Mouse (Mus musculus) retina, postnatal 7 days (tissue): ENCODE measurements around the gene Tsr2.

ENCODE experiments used
- DNase-seq: peaks from one replicate; pipeline ENCODE4 v3.0.0-alpha.2; 2012; ENCODE audit warnings: low read depth, low spot score

Tsr2 gene

GRCm38 (mm10) chrX:151096171-151097058 is at the start of gene Tsr2:
Gene Tsr2 (minus strand): TSS chrX:151096543.
- peak; percentile 56 for DNase-seq

GRCm38 (mm10) chrX:151132785-151133184 is 36.4 kb upstream of the Tsr2 start:
- no peak for DNase-seq

- DNase-seq, result no peak
Observed at GRCm38 (mm10) chrX:151130493-151130892, 34.1 kb upstream of the Tsr2 start.

GRCm38 (mm10) chrX:151123933-151124332 is 27.6 kb upstream of the Tsr2 start:
- DNase-seq, result no peak

GRCm38 (mm10) chrX:151117432-151117831 is 21.1 kb upstream of the Tsr2 start:
- DNase-seq, result no peak

- DNase-seq, result no peak
Observed at GRCm38 (mm10) chrX:151116795-151117194, 20.5 kb upstream of the Tsr2 start.

GRCm38 (mm10) chrX:151107301-151108067 is 11.1 kb upstream of the Tsr2 start:
- no peak for DNase-seq

- DNase-seq, result no peak
Observed at GRCm38 (mm10) chrX:151087418-151087817, 8.9 kb downstream of the Tsr2 start.

GRCm38 (mm10) chrX:151085599-151085998 is 10.7 kb downstream of the Tsr2 start:
- no peak for DNase-seq

- no peak for DNase-seq
Observed at GRCm38 (mm10) chrX:151076941-151077485, 19.3 kb downstream of the Tsr2 start.

GRCm38 (mm10) chrX:151076007-151076406 is 20.3 kb downstream of the Tsr2 start:
- DNase-seq, result no peak

- DNase-seq, result no peak
Observed at GRCm38 (mm10) chrX:151067876-151068275, 28.5 kb downstream of the Tsr2 start.

GRCm38 (mm10) chrX:151066071-151066666 is 30.2 kb downstream of the Tsr2 start:
- no peak for DNase-seq

GRCm38 (mm10) chrX:151061615-151062299 is 34.6 kb downstream of the Tsr2 start:
- no peak for DNase-seq

GRCm38 (mm10) chrX:151059346-151059745 is 37.0 kb downstream of the Tsr2 start:
- no peak for DNase-seq

GRCm38 (mm10) chrX:151055559-151055958 is 40.8 kb downstream of the Tsr2 start:
- no peak for DNase-seq

- DNase-seq, result no peak
Observed at GRCm38 (mm10) chrX:151054489-151054888, 41.9 kb downstream of the Tsr2 start.

- DNase-seq, result no peak
Observed at GRCm38 (mm10) chrX:151050337-151050736, 46.0 kb downstream of the Tsr2 start.

- DNase-seq, result no peak
Observed at GRCm38 (mm10) chrX:151049661-151050215, 46.6 kb downstream of the Tsr2 start.

- peak; percentile 4 for DNase-seq
Observed at GRCm38 (mm10) chrX:151047431-151048058, 48.8 kb downstream of the Tsr2 start.
